In genomic region chrX:59080427-59080826, GRCm38 (mm10) we compare ENCODE assay signal across 27 mouse cellular contexts.
"Had no signal": no experiment of that assay in that cellular context is flagged by ENCODE, and none has a peak within 500 bp of the region (broad histone marks: within the 10 kb centered on the region; RNA-seq: fewer than 3 reads in every experiment).

No protein-coding gene starts in this region.

- H3K4me1 ChIP-seq: heart, embryonic 10.5 days; heart, embryonic 12.5 days; hindbrain, embryonic 10.5 days; hindbrain, embryonic 12.5 days; intestine, embryonic 15.5 days; kidney, embryonic 15.5 days; limb, embryonic 13.5 days; limb, embryonic 15.5 days; liver, embryonic 12.5 days had no signal

- ATAC-seq: hindbrain, embryonic 16.5 days; inflammation-experienced regulatory T-cells, adult 6 months; intestine, embryonic 15.5 days; intestine, postnatal 0 days; liver, embryonic 12.5 days had no signal

- H3K36me3 ChIP-seq: heart, embryonic 10.5 days; heart, embryonic 12.5 days; hindbrain, embryonic 10.5 days; hindbrain, embryonic 12.5 days; intestine, embryonic 15.5 days; kidney, embryonic 15.5 days; limb, embryonic 13.5 days; limb, embryonic 15.5 days; liver, embryonic 12.5 days had no signal

- H3K9me3 ChIP-seq: heart, embryonic 10.5 days; heart, embryonic 12.5 days; hindbrain, embryonic 10.5 days; hindbrain, embryonic 12.5 days; intestine, embryonic 15.5 days; kidney, embryonic 15.5 days; limb, embryonic 13.5 days; limb, embryonic 15.5 days; liver, embryonic 12.5 days had no signal

- H3K4me3 ChIP-seq: gastrocnemius, adult 2 months; heart, embryonic 10.5 days; heart, embryonic 12.5 days; hindbrain, embryonic 10.5 days; hindbrain, embryonic 12.5 days; intestine, embryonic 15.5 days; kidney, embryonic 15.5 days; limb, embryonic 13.5 days; limb, embryonic 15.5 days; liver, embryonic 12.5 days had no signal

- H3K27ac ChIP-seq: gastrocnemius, adult 2 months; heart, embryonic 10.5 days; hindbrain, embryonic 10.5 days; hindbrain, embryonic 12.5 days; hindbrain, embryonic 14.5 days; intestine, embryonic 15.5 days; kidney, embryonic 15.5 days; kidney, postnatal 0 days; limb, embryonic 13.5 days; limb, embryonic 15.5 days; liver, embryonic 12.5 days had no signal

- H3K4me2 ChIP-seq: heart, embryonic 12.5 days; hindbrain, embryonic 12.5 days; hindbrain, embryonic 14.5 days; intestine, embryonic 15.5 days; kidney, embryonic 15.5 days; limb, embryonic 13.5 days; limb, embryonic 15.5 days; liver, embryonic 12.5 days had no signal

- DNase-seq: gastrocnemius, adult 2 months; gastrocnemius, postnatal 10 days; gastrocnemius, postnatal 25 days; heart, adult 18-20 months; heart, postnatal 10 days; heart, postnatal 4 days; kidney, adult 18-20 months; kidney, adult 8-10 months; kidney, postnatal 14 days; kidney, postnatal 36 days; layer of hippocampus, adult 9-11 months; layer of hippocampus, postnatal 36 days; left cerebral cortex, postnatal 4 days had no signal

- H3K27me3 ChIP-seq: heart, embryonic 12.5 days; hindbrain, embryonic 12.5 days; intestine, embryonic 15.5 days; kidney, embryonic 15.5 days; limb, embryonic 13.5 days; limb, embryonic 15.5 days; liver, embryonic 12.5 days had no signal

- H3K9ac ChIP-seq: heart, embryonic 12.5 days; hindbrain, embryonic 12.5 days; hindbrain, embryonic 14.5 days; intestine, embryonic 15.5 days; kidney, embryonic 15.5 days; limb, embryonic 13.5 days; limb, embryonic 15.5 days; liver, embryonic 12.5 days had no signal
